Mouse (Mus musculus) heart, postnatal 0 days (tissue): ENCODE measurements around the gene Arfip2.

Experiments used
- CTCF ChIP-seq: IDR thresholded peaks from 2 replicates; pipeline ENCODE4 v1.5.1; 2016; ENCODE audit warnings: antibody characterized with exemption, control low read depth, low read depth
- EP300 ChIP-seq: IDR thresholded peaks from 2 replicates; pipeline ENCODE4 v1.6.1; 2016; ENCODE audit warnings: antibody characterized with exemption, low read depth

- TF ChIP-seq CTCF = no peak
- no peak for TF ChIP-seq EP300
These were observed 7.0 kb downstream of the Arfip2 start, which contains the start of gene Trim3 for GRCm38 (mm10) chr7:105633127-105633800.
